Mouse (Mus musculus) megakaryocyte, embryonic 14.5 days (primary cell): Measurements from ENCODE around the gene Mrpl36. TPM values are rescaled to one million over a fixed set of nuclear protein-coding genes. Genes with fewer than 3 reads are reported as not detected.

Experiments
- H3K27me3 ChIP-seq: replicated peaks from 2 replicates; pipeline ENCODE3; 2012; ENCODE audit warnings: inconsistent platforms
- H3K36me3 ChIP-seq: replicated peaks from 2 replicates; pipeline ENCODE3; 2012; ENCODE audit warnings: low read length, inconsistent platforms, mixed read lengths
- H3K4me1 ChIP-seq: 2 replicates; pipeline ENCODE4 v1.6.1; 2012; ENCODE audit warnings: inconsistent platforms
- H3K4me3 ChIP-seq: replicated peaks from 2 replicates; pipeline ENCODE3; 2012; ENCODE audit warnings: moderate library complexity, mild to moderate bottlenecking, inconsistent platforms
- H3K9me3 ChIP-seq: 2 replicates; pipeline ENCODE4 v1.6.1; 2012; ENCODE audit warnings: inconsistent platforms
- FLI1 ChIP-seq: IDR thresholded peaks from 2 replicates; pipeline ENCODE4 v1.6.1; 2012; ENCODE audit warnings: low read length, inconsistent platforms, mixed read lengths
- GATA1 ChIP-seq: IDR thresholded peaks from 3 replicates; pipeline ENCODE4 v1.6.1; 2012; ENCODE audit warnings: mixed read lengths, low read length, inconsistent platforms, borderline replicate concordance
- polyA plus RNA-seq: library from polyadenylated mRNA; stranded (reverse); fragments of >175 nt; gene quantifications from 2 replicates; pipeline ENCODE4 v1.2.3, GENCODE M21; 2012; ENCODE audit warnings: low replicate concordance; ENCODE audit not compliant: insufficient read depth

The Mrpl36 gene
- polyA plus RNA-seq, 1 experiment: 67.2 TPM

GRCm38 (mm10) chr13:73374612-73375011, 46.3 kb downstream of the Mrpl36 start:
- TF ChIP-seq FLI1: no peak
- TF ChIP-seq GATA1: no peak
- no peaks in the 10 kb centered on the region for H3K4me1 ChIP-seq
- H3K9me3 ChIP-seq: no peaks in the 10 kb centered on the region
- no peak overlapping the region for H3K4me3 ChIP-seq
- peaks cover 34% of the 10 kb centered on the region for H3K27me3 ChIP-seq
- H3K36me3 ChIP-seq: no peaks in the 10 kb centered on the region

GRCm38 (mm10) chr13:73377637-73378036, 49.3 kb downstream of the Mrpl36 start:
- TF ChIP-seq FLI1: no peak
- no peak for TF ChIP-seq GATA1
- no peaks in the 10 kb centered on the region for H3K36me3 ChIP-seq
- H3K9me3 ChIP-seq: no peaks in the 10 kb centered on the region
- no peak overlapping the region for H3K4me3 ChIP-seq
- peaks cover 35% of the 10 kb centered on the region for H3K27me3 ChIP-seq
- peaks cover 2% of the 10 kb centered on the region; the same call in 1 of the 2 replicates for H3K4me1 ChIP-seq

Other genes starting within 250 kb of the Mrpl36 start
- not detected in 2 replicates for gene Irx4, start 68.0 kb upstream of the Mrpl36 start, polyA plus RNA-seq
- 32.4 and 302 TPM in 2 replicates for gene Ndufs6, start within 50 bp of the Mrpl36 start, polyA plus RNA-seq
- gene Lpcat1, start 138.7 kb downstream of the Mrpl36 start, polyA plus RNA-seq: 1.8 and 3.8 TPM in 2 replicates
- gene Slc6a3, start 208.2 kb downstream of the Mrpl36 start, polyA plus RNA-seq: 0.48 and 0.96 TPM in 2 replicates